Mouse (Mus musculus): ENCODE measurements around the gene Vmn1r116.
"Not testable (repeated sequence)": the region's sequence is repeated elsewhere in the genome, so short reads cannot be mapped to it uniquely, and the experiment has no call there.

DNA sequence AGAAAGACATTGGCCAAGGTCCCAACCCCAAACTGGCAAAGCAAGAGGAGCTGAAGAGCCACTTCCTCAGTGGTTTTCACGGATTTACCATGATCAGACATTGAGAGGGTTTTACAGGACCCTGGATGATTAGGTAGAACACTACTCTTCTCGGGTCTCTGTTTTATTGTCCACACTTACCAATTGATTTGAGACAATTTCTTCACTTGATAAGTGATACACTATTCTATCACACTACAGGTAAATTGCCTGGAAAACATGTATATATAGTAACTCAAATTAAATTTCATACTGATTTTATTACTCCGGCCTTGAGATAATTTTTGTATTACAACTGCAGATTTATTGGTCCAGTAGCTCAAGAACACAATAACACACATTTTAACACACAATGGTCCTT lies 27.2 kb upstream of the Vmn1r116 start, which contains the start of gene Vmn1r115:
- not testable (repeated sequence) for TF ChIP-seq CTCF (conservative IDR thresholded peaks at IDR 0.05; ENCODE audit: low read length); POU5F1 (IDR thresholded peaks at IDR 0.05; ENCODE audit: borderline replicate concordance, low read length); NANOG (IDR thresholded peaks at IDR 0.05; ENCODE audit: borderline replicate concordance, low read length)
